In genomic region chr2:115852615-115853014, GRCm38 (mm10) we compare ENCODE assay signal across 8 mouse cellular contexts.
DNase-seq lines count a peak whose midpoint lies in the region; ATAC-seq and TF ChIP-seq lines count a peak whose summit lies in the region.

No protein-coding gene starts in this region.

- no peaks in the 10 kb centered on the region for H3K9me3 ChIP-seq in lung, embryonic 14.5 days (ENCODE audit: low read depth, low read length)
- no peaks in the 10 kb centered on the region for H3K9me3 ChIP-seq in embryonic facial prominence, embryonic 14.5 days (ENCODE audit: control insufficient read depth, low read length)
- no peaks in the 10 kb centered on the region for H3K9me3 ChIP-seq in hindbrain, embryonic 10.5 days

- H3K9ac ChIP-seq in lung, embryonic 14.5 days, result no peak overlapping the region
- peak overlapping the region; percentile 35; the same call in 1 of the 2 replicates for H3K9ac ChIP-seq in embryonic facial prominence, embryonic 14.5 days (ENCODE audit: low read depth, low read length)

- no peak overlapping the region for H3K27ac ChIP-seq in lung, embryonic 14.5 days (ENCODE audit: low read depth)
- H3K27ac ChIP-seq in embryonic facial prominence, embryonic 14.5 days (replicated peaks; ENCODE audit: low read depth, low read length), result no peak overlapping the region
- H3K27ac ChIP-seq in hindbrain, embryonic 10.5 days, result peak overlapping the region; percentile 93

- no peaks in the 10 kb centered on the region for H3K36me3 ChIP-seq in lung, embryonic 14.5 days (ENCODE audit: insufficient read depth)
- no peaks in the 10 kb centered on the region for H3K36me3 ChIP-seq in embryonic facial prominence, embryonic 14.5 days (ENCODE audit: control insufficient read depth, insufficient read depth, low read length)
- H3K36me3 ChIP-seq in hindbrain, embryonic 10.5 days, result no peaks in the 10 kb centered on the region

- peaks cover 3% of the 10 kb centered on the region; the same call in 1 of the 2 replicates for H3K4me1 ChIP-seq in lung, embryonic 14.5 days (ENCODE audit: insufficient read depth)
- peaks cover 13% of the 10 kb centered on the region for H3K4me1 ChIP-seq in embryonic facial prominence, embryonic 14.5 days (ENCODE audit: control insufficient read depth, insufficient read depth, low read length)
- peaks cover 51% of the 10 kb centered on the region for H3K4me1 ChIP-seq in hindbrain, embryonic 10.5 days (replicated peaks)

- intact Hi-C loops in left cerebral cortex, postnatal 14 days (cut with DNase I), result loop anchor here (5.0 to 10.0 kb wide), 3 partner anchors 588 to 1228 kb away; no protein-coding TSS in a partner anchor

- TF ChIP-seq CTCF in lung, embryonic 14.5 days (IDR thresholded peaks at IDR 0.05; ENCODE audit: low read depth), result no peak

- H3K4me3 ChIP-seq in lung, embryonic 14.5 days (ENCODE audit: low read depth, low read length), result peak overlapping the region; percentile 26
- peak overlapping the region; percentile 27 for H3K4me3 ChIP-seq in embryonic facial prominence, embryonic 14.5 days (ENCODE audit: low read depth, low read length)
- peak overlapping the region; percentile 52 for H3K4me3 ChIP-seq in hindbrain, embryonic 10.5 days

- peak; percentile 55 for ATAC-seq in lung, embryonic 14.5 days (ENCODE audit: insufficient read depth)
- ATAC-seq in embryonic facial prominence, embryonic 14.5 days (ENCODE audit: low read depth), result peak; percentile 54; the same call in 1 of the 2 replicates
- no peak for ATAC-seq in megakaryocyte, adult 5-6 weeks (ENCODE audit: poor library complexity, severe bottlenecking)

- H3K27me3 ChIP-seq in lung, embryonic 14.5 days (ENCODE audit: insufficient read depth, low read length), result peaks cover 63% of the 10 kb centered on the region
- H3K27me3 ChIP-seq in embryonic facial prominence, embryonic 14.5 days (replicated peaks; ENCODE audit: control insufficient read depth, insufficient read depth, low read length), result peaks cover 67% of the 10 kb centered on the region
- peaks cover 64% of the 10 kb centered on the region for H3K27me3 ChIP-seq in hindbrain, embryonic 10.5 days (ENCODE audit: insufficient read depth, poor library complexity, severe bottlenecking)

- DNase-seq in lung, embryonic 14.5 days, result peak; percentile 77
- DNase-seq in lung, postnatal 25 days (ENCODE audit: low spot score), result no peak
- peak; percentile 77 for DNase-seq in embryonic facial prominence, embryonic 14.5 days (ENCODE audit: low spot score)
- peak; percentile 84 for DNase-seq in hindbrain, embryonic 10.5 days (ENCODE audit: low spot score)
- peak; percentile 54 to 79 for DNase-seq in left cerebral cortex, postnatal 14 days (ENCODE audit: low spot score in 2 of 2)
- peak; percentile 75 for DNase-seq in neural tube, embryonic 10.5 days (ENCODE audit: extremely low spot score, low spot score)
- no peak for DNase-seq in cerebellum, adult 8-10 months

- H3K4me2 ChIP-seq in lung, embryonic 14.5 days, result peak overlapping the region; percentile 59
- peak overlapping the region; percentile 58 for H3K4me2 ChIP-seq in embryonic facial prominence, embryonic 14.5 days (ENCODE audit: low read depth, low read length)

- under 1% methylated on average over 22 of the region's 22 CpGs for WGBS in lung, embryonic 14.5 days
- WGBS in embryonic facial prominence, embryonic 14.5 days, result 4% methylated on average over 21 of the region's 22 CpGs
- WGBS in hindbrain, embryonic 10.5 days, result under 1% methylated on average over 22 of the region's 22 CpGs

Comparison
In these comparisons a context has a peak if more than half of its experiments do, and no peak if none do; other contexts are left out.
1. DNase-seq: peak in lung, embryonic 14.5 days (single experiment), embryonic facial prominence, embryonic 14.5 days (single experiment), hindbrain, embryonic 10.5 days (single experiment), left cerebral cortex, postnatal 14 days (2 of 2) and neural tube, embryonic 10.5 days (single experiment); none in lung, postnatal 25 days (single experiment) and cerebellum, adult 8-10 months (single experiment).
2. Peak in every context shown above with its lines, with median percentiles within 50 percentile points of each other: H3K4me3 ChIP-seq.